Mouse (Mus musculus) liver, postnatal 0 days (tissue): ENCODE data around the gene Slc47a2. TPM values are rescaled to one million over a fixed set of nuclear protein-coding genes. Genes with fewer than 3 reads are reported as not detected.

Experiments used
- ATAC-seq: fragments of 200-750 bp; cut with Nextera tagmentation; 2 replicates; pipeline ENCODE4 v1.8.0; 2017; ENCODE audit warnings: mild to moderate bottlenecking, moderate library complexity
- DNase-seq: peaks from one replicate; pipeline ENCODE4 v3.0.0-alpha.2; 2016
- H3K27ac ChIP-seq: fragments of 300-500 bp; sonication (generic); 2 replicates; pipeline ENCODE4 v1.5.1; 2014; ENCODE audit warnings: antibody characterized with exemption, moderate library complexity, mild to moderate bottlenecking, low read depth
- H3K27me3 ChIP-seq: fragments of 300-500 bp; sonication (generic); 2 replicates; pipeline ENCODE4 v1.6.1; 2014; ENCODE audit warnings: low read length, control low read depth, mixed read lengths; ENCODE audit not compliant: insufficient read depth
- H3K36me3 ChIP-seq: fragments of 300-500 bp; sonication (generic); replicated peaks from 2 replicates; pipeline ENCODE4 v1.6.1; 2014; ENCODE audit warnings: mild to moderate bottlenecking, control low read depth, low read length, moderate library complexity, mixed read lengths; ENCODE audit not compliant: insufficient read depth
- H3K4me1 ChIP-seq: fragments of 300-500 bp; sonication (generic); 2 replicates; pipeline ENCODE4 v1.6.1; 2014; ENCODE audit warnings: antibody characterized with exemption, mild to moderate bottlenecking, control low read depth; ENCODE audit not compliant: insufficient read depth
- H3K4me2 ChIP-seq: fragments of 300-500 bp; sonication (generic); 2 replicates; pipeline ENCODE4 v1.6.1; 2014; ENCODE audit warnings: low read depth, mild to moderate bottlenecking, low read length, moderate library complexity, mixed read lengths
- H3K4me3 ChIP-seq: fragments of 300-500 bp; sonication (generic); 2 replicates; pipeline ENCODE4 v1.5.1; 2014; ENCODE audit warnings: low read depth, low read length
- H3K9ac ChIP-seq: fragments of 300-500 bp; sonication (generic); replicated peaks from 2 replicates; pipeline ENCODE4 v1.6.1; 2014; ENCODE audit warnings: mild to moderate bottlenecking, moderate library complexity
- H3K9me3 ChIP-seq: fragments of 300-500 bp; sonication (generic); 2 replicates; pipeline ENCODE4 v1.6.1; 2016; ENCODE audit warnings: mild to moderate bottlenecking, control low read depth, low read length, mixed read lengths
- CTCF ChIP-seq: sonication (generic); IDR thresholded peaks from 2 replicates; pipeline ENCODE4 v1.5.1; 2016; ENCODE audit warnings: antibody characterized with exemption, low read depth
- EP300 ChIP-seq: IDR thresholded peaks from 2 replicates; pipeline ENCODE4 v1.6.1; 2016; ENCODE audit warnings: antibody characterized with exemption, low read depth, mild to moderate bottlenecking
- WGBS: fragments of 180-500 bp; shearing (Covaris S2); extraction: QIAGEN DNeasy Blood & Tissue Kit; methylation state at CpG from one replicate; pipeline ENCODE4 v1.1.7; 2014; ENCODE audit not compliant: insufficient replicate concordance; 5-methylcytosine and 5-hydroxymethylcytosine counted together
- polyA plus RNA-seq: library from polyadenylated mRNA; unstranded; fragments of >200 nt; fragmentation: Nextera tagmentation; extraction: Ambion mirVana; gene quantifications from 2 replicates; pipeline ENCODE4 v1.2.1, GENCODE M21; 2015

Slc47a2 gene
- polyA plus RNA-seq, 1 experiment from 2014 or later: not detected

GRCm38 (mm10) chr11:61297901-61298300, 44.8 kb downstream of the Slc47a2 start:
- Histone ChIP-seq H3K27me3 (no peaks in the 10 kb centered on the region), H3K4me1 (peaks cover 3% of the 10 kb centered on the region; the same call in 1 of the 2 replicates), H3K4me2 (no peak overlapping the region), H3K27ac (no peak overlapping the region), H3K9me3 (peaks cover 2% of the 10 kb centered on the region; the same call in 1 of the 2 replicates), H3K36me3 (no peaks in the 10 kb centered on the region), H3K9ac (no peak overlapping the region), H3K4me3 (no peak overlapping the region)
- WGBS: 55% methylated on average over 2 of the region's 2 CpGs
- ATAC-seq: no peak
- DNase-seq: no peak
- TF ChIP-seq EP300 (no peak), CTCF (no peak)

- H3K9me3 ChIP-seq: peaks cover 2% of the 10 kb centered on the region; the same call in 1 of the 2 replicates
- ATAC-seq (no peak), DNase-seq (no peak)
- peaks cover 3% of the 10 kb centered on the region; the same call in 1 of the 2 replicates for H3K4me1 ChIP-seq
- TF ChIP-seq EP300 (no peak), CTCF (no peak)
- H3K27me3 ChIP-seq: no peaks in the 10 kb centered on the region
- H3K9ac ChIP-seq: no peak overlapping the region
- H3K4me3 ChIP-seq: no peak overlapping the region
- no peaks in the 10 kb centered on the region for H3K36me3 ChIP-seq
- no peak overlapping the region for H3K27ac ChIP-seq
- 80% methylated on average over 2 of the region's 2 CpGs for WGBS
- no peak overlapping the region for H3K4me2 ChIP-seq
Observed at GRCm38 (mm10) chr11:61297326-61297725, 45.3 kb downstream of the Slc47a2 start.

GRCm38 (mm10) chr11:61296556-61296955, 46.1 kb downstream of the Slc47a2 start:
- Histone ChIP-seq H3K9me3 (peaks cover 2% of the 10 kb centered on the region; the same call in 1 of the 2 replicates), H3K27ac (no peak overlapping the region), H3K4me3 (no peak overlapping the region), H3K4me2 (no peak overlapping the region), H3K4me1 (peaks cover 3% of the 10 kb centered on the region; the same call in 1 of the 2 replicates), H3K9ac (no peak overlapping the region), H3K27me3 (no peaks in the 10 kb centered on the region), H3K36me3 (no peaks in the 10 kb centered on the region)
- ATAC-seq: no peak
- WGBS: 61% methylated on average over 1 of the region's 1 CpGs
- TF ChIP-seq CTCF (no peak), EP300 (no peak)
- no peak for DNase-seq

GRCm38 (mm10) chr11:61295556-61295955, 47.1 kb downstream of the Slc47a2 start:
- no peaks in the 10 kb centered on the region for H3K4me1 ChIP-seq
- no peak overlapping the region for H3K4me3 ChIP-seq
- H3K27ac ChIP-seq: no peak overlapping the region
- H3K27me3 ChIP-seq: no peaks in the 10 kb centered on the region
- DNase-seq (no peak), ATAC-seq (no peak)
- 79% methylated on average over 2 of the region's 2 CpGs for WGBS
- no peak overlapping the region for H3K9ac ChIP-seq
- no peak for TF ChIP-seq CTCF
- TF ChIP-seq EP300: no peak
- no peak overlapping the region for H3K4me2 ChIP-seq
- H3K9me3 ChIP-seq: peaks cover 2% of the 10 kb centered on the region; the same call in 1 of the 2 replicates
- H3K36me3 ChIP-seq: no peaks in the 10 kb centered on the region

- Histone ChIP-seq H3K27ac (no peak overlapping the region), H3K27me3 (no peaks in the 10 kb centered on the region), H3K4me2 (no peak overlapping the region), H3K36me3 (no peaks in the 10 kb centered on the region), H3K4me3 (no peak overlapping the region), H3K9ac (no peak overlapping the region), H3K4me1 (no peaks in the 10 kb centered on the region), H3K9me3 (peaks cover 2% of the 10 kb centered on the region; the same call in 1 of the 2 replicates)
- no peak for TF ChIP-seq EP300
- no peak for TF ChIP-seq CTCF
- WGBS: 72% methylated on average over 3 of the region's 3 CpGs
- ATAC-seq (no peak), DNase-seq (no peak)
Observed at GRCm38 (mm10) chr11:61294431-61294830, 48.2 kb downstream of the Slc47a2 start.

GRCm38 (mm10) chr11:61293251-61293650, 49.4 kb downstream of the Slc47a2 start:
- 83% methylated on average over 2 of the region's 2 CpGs for WGBS
- peaks cover 2% of the 10 kb centered on the region; the same call in 1 of the 2 replicates for H3K9me3 ChIP-seq
- no peak for TF ChIP-seq CTCF
- no peak for TF ChIP-seq EP300
- H3K4me3 ChIP-seq: no peak overlapping the region
- H3K9ac ChIP-seq: no peak overlapping the region
- no peak overlapping the region for H3K4me2 ChIP-seq
- no peak overlapping the region for H3K27ac ChIP-seq
- no peaks in the 10 kb centered on the region for H3K36me3 ChIP-seq
- DNase-seq (no peak), ATAC-seq (no peak)
- no peaks in the 10 kb centered on the region for H3K4me1 ChIP-seq
- H3K27me3 ChIP-seq: no peaks in the 10 kb centered on the region

- ATAC-seq (no peak), DNase-seq (no peak)
- Histone ChIP-seq H3K36me3 (no peaks in the 10 kb centered on the region), H3K4me1 (no peaks in the 10 kb centered on the region), H3K4me3 (no peak overlapping the region), H3K27me3 (no peaks in the 10 kb centered on the region), H3K9ac (no peak overlapping the region), H3K27ac (no peak overlapping the region), H3K9me3 (no peaks in the 10 kb centered on the region), H3K4me2 (no peak overlapping the region)
- WGBS: 73% methylated on average over 6 of the region's 6 CpGs
- no peak for TF ChIP-seq EP300
- no peak for TF ChIP-seq CTCF
Observed at GRCm38 (mm10) chr11:61284323-61284722, 58.3 kb downstream of the Slc47a2 start.
